Mouse (Mus musculus) liver, embryonic 11.5 days (tissue): ENCODE data around the gene Map2k6. TPM values are rescaled to one million over a fixed set of nuclear protein-coding genes. Genes with fewer than 3 reads are reported as not detected.
"Not testable (repeated sequence)": the region's sequence is repeated elsewhere in the genome, so short reads cannot be mapped to it uniquely, and the experiment has no call there.

Source experiments
- ATAC-seq: fragments of 200-750 bp; cut with Nextera tagmentation; replicated peaks from 2 replicates; pipeline ENCODE4 v1.8.0; 2017; ENCODE audit warnings: moderate number of reproducible peaks, mild to moderate bottlenecking, moderate TSS enrichment, moderate library complexity; ENCODE audit not compliant: low FRiP score
- DNase-seq: peaks from one replicate; pipeline ENCODE4 v3.0.0-alpha.2; 2017; ENCODE audit warnings: low spot score
- H3K27ac ChIP-seq: fragments of 300-500 bp; sonication (generic); 2 replicates; pipeline ENCODE4 v1.5.1; 2014; ENCODE audit warnings: mild to moderate bottlenecking, low read depth, low read length, control low read depth
- H3K27me3 ChIP-seq: fragments of 300-500 bp; sonication (generic); replicated peaks from 2 replicates; pipeline ENCODE4 v1.6.1; 2014; ENCODE audit warnings: low read length, mixed read lengths; ENCODE audit not compliant: control insufficient read depth, insufficient read depth
- H3K36me3 ChIP-seq: fragments of 300-500 bp; sonication (generic); 2 replicates; pipeline ENCODE4 v1.6.1; 2014; ENCODE audit warnings: mild to moderate bottlenecking, low read length, moderate library complexity, mixed read lengths; ENCODE audit not compliant: control insufficient read depth, insufficient read depth
- H3K4me1 ChIP-seq: fragments of 300-500 bp; sonication (generic); replicated peaks from 2 replicates; pipeline ENCODE4 v1.6.1; 2014; ENCODE audit warnings: low read length, mixed read lengths; ENCODE audit not compliant: control insufficient read depth, insufficient read depth
- H3K4me2 ChIP-seq: fragments of 300-500 bp; sonication (generic); 2 replicates; pipeline ENCODE4 v1.6.1; 2014; ENCODE audit warnings: mild to moderate bottlenecking, control low read depth, moderate library complexity
- H3K4me3 ChIP-seq: fragments of 300-500 bp; sonication (generic); 2 replicates; pipeline ENCODE4 v1.5.1; 2014; ENCODE audit warnings: low read depth, low read length, control low read depth
- H3K9ac ChIP-seq: fragments of 300-500 bp; sonication (generic); 2 replicates; pipeline ENCODE4 v1.6.1; 2014; ENCODE audit warnings: low read depth, low read length, control low read depth
- H3K9me3 ChIP-seq: fragments of 300-500 bp; sonication (generic); 2 replicates; pipeline ENCODE4 v1.6.1; 2016; ENCODE audit warnings: low read length, inconsistent platforms, mixed read lengths; ENCODE audit not compliant: control insufficient read depth
- WGBS: fragments of 180-500 bp; shearing (Covaris S2); extraction: QIAGEN DNeasy Blood & Tissue Kit; methylation state at CpG from one replicate; pipeline ENCODE4 v1.1.7; 2014; 5-methylcytosine and 5-hydroxymethylcytosine counted together
- polyA plus RNA-seq: library from polyadenylated mRNA; unstranded; fragments of >200 nt; fragmentation: Nextera tagmentation; extraction: Ambion mirVana; gene quantifications from 2 replicates; pipeline ENCODE4 v1.2.1, GENCODE M21; 2014

The Map2k6 gene
- 14.8 and 15.0 TPM in 2 replicates for polyA plus RNA-seq

GRCm38 (mm10) chr11:110398553-110399239, at the start of gene Map2k6:
TSS of gene Map2k6 (plus strand) at chr11:110399122.
- peak within 1 kb of the TSS; percentile 58 for H3K4me3 ChIP-seq
- peak within 1 kb of the TSS; percentile 66 for H3K4me2 ChIP-seq
- no peaks in the 10 kb centered on the region for H3K27me3 ChIP-seq
- no peaks in the 10 kb centered on the region for H3K9me3 ChIP-seq
- peak; percentile 97 for ATAC-seq
- H3K36me3 ChIP-seq = no peaks in the 10 kb centered on the region
- WGBS = 9% methylated on average over 20 of the region's 20 CpGs
- H3K9ac ChIP-seq = peak within 1 kb of the TSS; percentile 12
- no peak within 1 kb of the TSS for H3K27ac ChIP-seq
- DNase-seq = peak; percentile 70
- peaks cover 6% of the 10 kb centered on the region; the same call in 1 of the 2 replicates for H3K4me1 ChIP-seq

GRCm38 (mm10) chr11:110354261-110354660, 44.7 kb upstream of the Map2k6 start:
- Histone ChIP-seq H3K4me2 (no peak overlapping the region), H3K9me3 (no peaks in the 10 kb centered on the region), H3K9ac (no peak overlapping the region), H3K27ac (no peak overlapping the region), H3K27me3 (no peaks in the 10 kb centered on the region), H3K36me3 (no peaks in the 10 kb centered on the region), H3K4me3 (no peak overlapping the region), H3K4me1 (no peaks in the 10 kb centered on the region)
- DNase-seq (no peak), ATAC-seq (no peak)
- 64% methylated on average over 9 of the region's 9 CpGs for WGBS

GRCm38 (mm10) chr11:110355131-110355530, 43.8 kb upstream of the Map2k6 start:
- not testable (repeated sequence) for H3K27me3 ChIP-seq, H3K36me3 ChIP-seq, H3K4me3 ChIP-seq, DNase-seq, H3K9ac ChIP-seq, H3K27ac ChIP-seq, H3K4me1 ChIP-seq, H3K4me2 ChIP-seq, H3K9me3 ChIP-seq, ATAC-seq
- WGBS = 81% methylated on average over 9 of the region's 9 CpGs

DNA sequence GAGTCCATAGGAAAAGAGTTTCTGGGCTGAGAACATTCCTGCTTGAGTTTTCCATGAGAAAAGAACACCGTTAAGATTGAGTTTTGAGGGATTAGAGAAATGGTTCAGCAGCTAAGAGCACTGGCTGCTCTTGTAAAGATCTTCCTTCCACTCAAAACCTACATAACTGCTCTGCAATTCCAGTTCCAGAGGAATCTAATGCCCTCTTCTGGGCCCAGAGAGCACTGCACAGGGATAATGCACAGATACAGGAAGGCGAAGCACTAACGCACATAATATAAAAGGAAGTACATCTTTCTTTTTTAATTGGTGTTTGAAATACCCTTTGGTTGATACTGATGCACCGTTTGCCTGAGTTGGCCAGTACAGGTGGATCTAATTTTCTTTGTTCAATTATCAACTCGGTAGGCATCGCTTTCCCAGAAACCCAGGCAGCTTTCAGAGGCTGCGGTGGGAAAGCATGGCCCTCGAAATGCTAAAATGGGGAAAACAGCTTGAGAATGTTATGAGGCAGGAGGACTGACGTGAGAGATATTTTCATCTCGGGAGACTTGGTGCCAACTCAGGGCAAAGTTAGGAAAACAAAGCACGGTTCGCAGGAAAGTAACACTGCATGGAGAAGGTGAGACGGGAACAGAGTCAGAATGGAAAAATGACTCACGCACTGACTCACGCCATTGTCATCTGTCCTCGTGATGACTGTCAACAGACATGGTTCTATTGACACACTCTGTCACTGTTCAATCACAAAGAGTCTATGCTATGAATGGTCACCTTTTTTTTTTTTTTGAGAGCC, 41.0 kb upstream of the Map2k6 start:
- 63% methylated on average over 16 of the region's 16 CpGs for WGBS
- Histone ChIP-seq H3K27me3 (no peaks in the 10 kb centered on the region), H3K4me2 (no peak overlapping the region), H3K9ac (no peak overlapping the region), H3K36me3 (no peaks in the 10 kb centered on the region), H3K9me3 (no peaks in the 10 kb centered on the region), H3K4me1 (no peaks in the 10 kb centered on the region), H3K4me3 (no peak overlapping the region), H3K27ac (no peak overlapping the region)
- ATAC-seq (no peak), DNase-seq (no peak)

- no peak overlapping the region for H3K27ac ChIP-seq
- WGBS = 71% methylated on average over 3 of the region's 3 CpGs
- no peaks in the 10 kb centered on the region for H3K36me3 ChIP-seq
- 0 out of 2 replicates have a peak, but pooled peaks have one; percentile 32 for ATAC-seq
- H3K9ac ChIP-seq = no peak overlapping the region
- H3K4me2 ChIP-seq = no peak overlapping the region
- no peaks in the 10 kb centered on the region for H3K27me3 ChIP-seq
- peaks cover 4% of the 10 kb centered on the region; the same call in 1 of the 2 replicates for H3K4me1 ChIP-seq
- DNase-seq = no peak
- H3K9me3 ChIP-seq = no peaks in the 10 kb centered on the region
- H3K4me3 ChIP-seq = no peak overlapping the region
These were observed 33.9 kb upstream of the Map2k6 start for GRCm38 (mm10) chr11:110365016-110365415.

DNA sequence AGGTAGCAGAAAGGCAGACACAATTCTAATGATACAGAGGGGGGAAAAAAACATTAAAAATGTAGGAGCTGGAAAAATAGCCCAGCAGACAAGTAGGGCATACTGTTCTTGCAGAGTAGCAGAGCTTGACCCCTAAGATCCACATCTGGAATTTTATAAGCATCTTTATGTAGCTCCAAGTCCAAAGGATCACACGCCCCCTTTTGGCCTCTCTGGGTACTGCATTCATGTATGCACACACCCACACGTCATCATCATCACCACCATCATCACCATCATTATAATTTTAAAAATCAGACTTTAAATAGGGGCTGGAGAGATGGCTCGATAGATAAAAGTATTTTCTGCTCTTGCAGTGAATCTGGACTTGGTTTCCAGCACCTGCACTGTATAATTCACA, 32.0 kb upstream of the Map2k6 start:
- H3K9ac ChIP-seq = no peak overlapping the region
- no peak overlapping the region for H3K4me2 ChIP-seq
- no peaks in the 10 kb centered on the region for H3K9me3 ChIP-seq
- H3K27ac ChIP-seq = no peak overlapping the region
- H3K27me3 ChIP-seq = no peaks in the 10 kb centered on the region
- WGBS = 68% methylated on average over 3 of the region's 3 CpGs
- H3K4me1 ChIP-seq = peaks cover 4% of the 10 kb centered on the region; the same call in 1 of the 2 replicates
- DNase-seq = no peak
- H3K36me3 ChIP-seq = no peaks in the 10 kb centered on the region
- H3K4me3 ChIP-seq = no peak overlapping the region
- no peak for ATAC-seq

DNA sequence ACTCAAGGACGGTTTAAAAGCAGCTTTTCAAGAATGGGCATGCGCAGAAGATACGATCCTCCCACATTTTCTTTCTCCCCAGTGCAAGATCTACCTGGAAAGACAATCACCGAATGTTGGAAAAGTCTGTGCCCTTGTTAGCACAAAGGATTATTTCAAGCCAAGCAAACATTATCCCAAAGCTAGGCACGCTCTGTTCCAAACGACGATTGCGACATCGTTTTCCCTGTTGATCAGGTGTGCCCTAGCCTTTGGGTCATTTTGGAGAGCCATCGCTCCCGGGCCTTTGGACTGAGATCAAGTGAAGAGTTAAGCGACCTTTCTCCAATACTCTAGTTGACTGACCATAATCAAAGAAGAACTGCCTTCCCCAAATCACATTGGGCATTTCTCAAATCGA, 31.3 kb upstream of the Map2k6 start:
- Histone ChIP-seq H3K9ac (no peak overlapping the region), H3K4me1 (peaks cover 4% of the 10 kb centered on the region; the same call in 1 of the 2 replicates), H3K4me3 (no peak overlapping the region), H3K9me3 (no peaks in the 10 kb centered on the region), H3K36me3 (no peaks in the 10 kb centered on the region), H3K27me3 (no peaks in the 10 kb centered on the region), H3K4me2 (no peak overlapping the region), H3K27ac (no peak overlapping the region)
- no peak for ATAC-seq
- DNase-seq = no peak
- WGBS = 83% methylated on average over 13 of the region's 13 CpGs

DNA sequence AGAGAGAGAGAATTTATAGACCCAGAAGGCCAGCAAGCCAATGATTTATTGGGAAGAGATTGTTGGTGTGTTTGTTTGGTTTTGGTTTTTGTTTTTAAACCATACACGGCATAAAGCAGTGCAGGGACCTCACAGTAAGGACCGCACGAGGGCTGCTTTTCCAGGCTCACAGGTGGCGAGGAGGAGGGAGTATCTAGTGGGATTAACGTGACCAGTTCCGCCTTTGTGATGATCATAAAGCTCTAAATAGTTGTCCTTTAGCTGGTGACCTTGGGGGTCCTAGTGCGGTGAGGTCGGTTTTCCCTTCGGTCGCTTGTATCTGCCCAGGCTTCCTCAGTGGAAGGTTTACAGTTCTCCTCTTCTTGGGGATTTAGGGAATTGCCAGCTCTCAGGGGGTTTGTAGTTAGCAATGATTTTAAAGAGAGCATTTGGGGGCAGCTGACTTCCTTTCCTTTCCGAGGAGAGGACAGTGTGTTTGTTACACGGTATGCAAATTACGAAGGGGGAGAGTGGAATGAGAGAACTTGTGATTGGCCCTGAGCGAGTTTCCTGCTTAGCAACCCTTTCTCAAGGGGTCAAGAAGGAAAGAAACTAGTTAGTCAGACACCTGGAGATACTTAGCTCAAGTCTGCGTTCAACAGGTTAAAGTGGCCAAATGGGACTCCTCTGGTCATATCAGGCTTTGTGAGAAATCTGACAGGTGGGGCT, 29.5 kb upstream of the Map2k6 start:
- Histone ChIP-seq H3K27me3 (no peaks in the 10 kb centered on the region), H3K9me3 (no peaks in the 10 kb centered on the region), H3K27ac (no peak overlapping the region), H3K36me3 (no peaks in the 10 kb centered on the region), H3K9ac (no peak overlapping the region), H3K4me1 (peaks cover 4% of the 10 kb centered on the region; the same call in 1 of the 2 replicates), H3K4me3 (no peak overlapping the region), H3K4me2 (peak overlapping the region; percentile 52)
- ATAC-seq = no peak
- 26% methylated on average over 15 of the region's 15 CpGs for WGBS
- no peak for DNase-seq
